Mouse (Mus musculus) cerebellum, adult 18-20 months (tissue): ENCODE measurements around the gene Olfr1089.

Experiments used
- DNase-seq, 2 experiments: peaks; one replicate each; pipeline ENCODE4 v3.0.0; 2021

Olfr1089 gene

DNA sequence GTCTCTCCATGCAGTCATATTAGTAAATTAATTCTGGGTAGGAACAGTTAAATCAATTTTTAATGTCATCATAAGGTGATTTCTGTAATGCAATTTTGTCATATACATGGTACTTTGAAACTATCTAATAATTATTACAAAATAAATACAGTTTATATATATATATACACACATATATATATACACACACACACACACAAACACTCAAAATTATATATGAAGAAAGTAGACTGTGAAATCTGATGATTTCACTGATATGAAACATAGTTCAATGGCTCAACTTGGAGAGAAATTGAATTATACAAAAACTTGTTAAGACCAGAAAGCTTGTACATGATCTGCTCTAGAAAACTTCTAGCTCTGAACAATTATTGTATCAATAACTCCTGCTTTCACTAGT is at the start of gene Olfr1089:
Olfr1089 (minus strand) TSS at position 101 of the 400 bp plus-strand sequence.
- no peak for DNase-seq

DNA sequence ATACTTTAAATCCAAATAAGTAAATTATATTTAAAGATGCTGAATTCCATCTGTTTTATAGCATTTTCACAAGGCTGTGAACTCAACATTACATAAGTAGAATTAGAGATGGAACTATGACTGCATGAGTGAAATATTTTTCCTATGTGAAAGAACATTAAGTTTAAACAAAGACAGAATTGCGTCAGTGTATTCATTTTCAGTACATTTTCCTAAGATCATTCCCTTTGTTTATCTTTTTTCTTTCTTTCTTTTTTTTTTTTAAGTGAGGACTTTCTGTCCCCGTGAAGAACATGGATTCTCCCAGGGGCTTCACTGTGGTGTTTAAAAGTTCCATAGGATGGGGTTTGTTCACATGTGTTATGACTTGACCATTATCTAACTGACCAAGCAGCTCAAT is 48.7 kb upstream of the Olfr1089 start, which contains the start of gene Olfr1093:
Olfr1093 (plus strand) TSS at position 301 of the 400 bp plus-strand sequence.
- DNase-seq = no peak

DNA sequence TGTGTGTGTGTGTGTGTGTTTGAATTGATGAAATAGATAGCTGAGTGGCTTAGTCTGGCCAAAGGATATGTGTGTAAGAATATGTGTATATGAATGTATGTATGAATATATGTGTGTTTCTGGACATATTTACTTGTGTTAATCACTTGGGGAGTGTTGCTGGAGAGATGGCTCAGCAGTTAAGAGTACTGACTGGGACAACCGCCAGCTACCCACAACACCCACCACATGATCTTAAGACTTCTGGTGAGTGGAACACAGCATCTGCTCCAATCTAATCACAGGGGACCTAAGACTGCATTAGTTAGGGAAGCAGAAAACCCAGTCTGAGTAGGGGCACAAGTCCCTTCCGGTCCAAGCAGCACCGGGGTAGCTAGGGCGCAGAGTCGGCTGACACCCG is 27.5 kb upstream of the Olfr1089 start:
- no peak for DNase-seq

DNA sequence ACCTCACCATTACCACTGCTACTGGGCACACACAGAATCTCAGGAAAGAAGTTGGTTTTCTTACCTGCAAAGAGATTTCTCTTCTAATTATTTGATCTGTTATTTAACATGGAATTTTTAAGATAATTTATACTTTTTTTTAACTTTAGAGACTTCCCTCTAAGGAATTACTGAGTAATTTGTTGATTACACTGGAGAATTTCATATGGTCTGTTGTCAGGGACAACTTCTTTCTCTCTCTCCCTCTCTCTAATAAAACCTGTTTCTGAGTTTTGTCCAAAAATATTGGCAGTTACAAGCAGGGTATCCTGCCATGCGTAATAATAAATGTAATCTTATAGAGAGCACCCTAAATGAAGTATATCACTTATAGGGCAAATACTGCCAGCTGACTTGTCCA is 25.4 kb upstream of the Olfr1089 start, which contains the start of gene Olfr1090:
Olfr1090 (minus strand) TSS at position 101 of the 400 bp plus-strand sequence.
- DNase-seq = no peak

DNA sequence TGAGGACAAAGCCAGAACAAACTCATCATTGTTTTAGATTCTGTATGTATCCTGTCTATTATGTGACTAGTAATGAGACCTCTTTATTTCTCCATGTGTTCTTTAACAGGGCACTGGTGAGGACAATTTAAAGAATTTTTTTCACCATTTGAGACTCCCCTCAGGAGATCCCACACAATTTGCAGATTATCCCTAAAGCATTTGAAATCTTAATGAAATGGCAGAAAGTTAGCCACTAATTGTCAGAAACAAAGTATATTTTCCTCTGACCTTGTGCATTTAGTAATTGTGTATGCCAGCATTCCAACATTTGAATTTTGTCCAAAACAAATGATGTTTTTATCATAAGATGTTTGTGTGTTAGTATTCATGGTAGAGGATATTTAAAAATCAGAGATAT is 35.2 kb downstream of the Olfr1089 start, which contains the start of gene Olfr1087:
Olfr1087 (minus strand) TSS at position 101 of the 400 bp plus-strand sequence.
- no peak for DNase-seq
